Mouse (Mus musculus) limb, embryonic 10.5 days (tissue): ENCODE data around the gene Gls2. TPM values are rescaled to one million over a fixed set of nuclear protein-coding genes. Genes with fewer than 3 reads are reported as not detected.
A peak's percentile ranks its signal among the peaks of the same experiment; 100 is the strongest.
"Not testable (repeated sequence)": the region's sequence is repeated elsewhere in the genome, so short reads cannot be mapped to it uniquely, and the experiment has no call there.

Source experiments
- DNase-seq: peaks from one replicate; pipeline ENCODE4 v3.0.0-alpha.2; 2017; ENCODE audit warnings: low spot score
- H3K27ac ChIP-seq: fragments of 300-500 bp; sonication (generic); 2 replicates; pipeline ENCODE4 v1.5.1; 2016; ENCODE audit warnings: mild to moderate bottlenecking
- H3K27me3 ChIP-seq: fragments of 300-500 bp; sonication (generic); 2 replicates; pipeline ENCODE4 v1.6.1; 2016; ENCODE audit warnings: low read depth, mild to moderate bottlenecking; ENCODE audit not compliant: poor library complexity, severe bottlenecking
- H3K36me3 ChIP-seq: fragments of 300-500 bp; sonication (generic); 2 replicates; pipeline ENCODE4 v1.6.1; 2016; ENCODE audit warnings: mild to moderate bottlenecking, moderate library complexity
- H3K4me1 ChIP-seq: fragments of 300-500 bp; sonication (generic); 2 replicates; pipeline ENCODE4 v1.6.1; 2016
- H3K4me3 ChIP-seq: fragments of 300-500 bp; sonication (generic); 2 replicates; pipeline ENCODE4 v1.5.1; 2016; ENCODE audit warnings: mild to moderate bottlenecking, moderate library complexity
- H3K9me3 ChIP-seq: fragments of 300-500 bp; sonication (generic); replicated peaks from 2 replicates; pipeline ENCODE4 v1.6.1; 2016; ENCODE audit warnings: mild to moderate bottlenecking
- WGBS: fragments of 180-500 bp; shearing (Covaris S2); methylation state at CpG from one replicate; pipeline ENCODE4 v1.1.7; 2016; 5-methylcytosine and 5-hydroxymethylcytosine counted together
- polyA plus RNA-seq: library from polyadenylated mRNA; unstranded; fragments of >200 nt; fragmentation: Nextera tagmentation; extraction: Ambion mirVana; gene quantifications from 2 replicates; pipeline ENCODE4 v1.2.1, GENCODE M21; 2016

The Gls2 gene
- polyA plus RNA-seq, 1 experiment from 2014 or later = 1.9 TPM

GRCm38 (mm10) chr10:128209311-128210009, 15.2 kb downstream of the Gls2 start:
- no peak for DNase-seq
- H3K27me3 ChIP-seq = peaks cover 15% of the 10 kb centered on the region
- peaks cover 26% of the 10 kb centered on the region for H3K36me3 ChIP-seq
- peaks cover 18% of the 10 kb centered on the region for H3K4me1 ChIP-seq
- WGBS = 91% methylated on average over 11 of the region's 11 CpGs
- no peak overlapping the region for H3K27ac ChIP-seq
- H3K4me3 ChIP-seq = no peak overlapping the region
- no peaks in the 10 kb centered on the region for H3K9me3 ChIP-seq

- H3K27me3 ChIP-seq = peaks cover 21% of the 10 kb centered on the region
- 0 out of 2 replicates have a peak overlapping the region, but pooled peaks have one; percentile 36 for H3K27ac ChIP-seq
- no peaks in the 10 kb centered on the region for H3K9me3 ChIP-seq
- 0 out of 2 replicates have a peak overlapping the region, but pooled peaks have one; percentile 68 for H3K4me3 ChIP-seq
- peaks cover 18% of the 10 kb centered on the region for H3K4me1 ChIP-seq
- H3K36me3 ChIP-seq = peaks cover 26% of the 10 kb centered on the region
- DNase-seq = no peak
- 94% methylated on average over 2 of the region's 2 CpGs for WGBS
Observed at GRCm38 (mm10) chr10:128210131-128210530, 15.9 kb downstream of the Gls2 start.

- Histone ChIP-seq H3K36me3 (peaks cover 26% of the 10 kb centered on the region), H3K27me3 (peaks cover 22% of the 10 kb centered on the region), H3K4me1 (peaks cover 18% of the 10 kb centered on the region), H3K27ac (peak overlapping the region; percentile 81), H3K4me3 (peak overlapping the region; percentile 68), H3K9me3 (no peaks in the 10 kb centered on the region)
- peak; percentile 54 for DNase-seq
- WGBS = 34% methylated on average over 14 of the region's 14 CpGs
Observed at GRCm38 (mm10) chr10:128210954-128211353, 16.7 kb downstream of the Gls2 start.

- H3K4me1 ChIP-seq = peaks cover 18% of the 10 kb centered on the region
- H3K36me3 ChIP-seq = peaks cover 22% of the 10 kb centered on the region
- WGBS = under 1% methylated on average over 30 of the region's 30 CpGs
- H3K27me3 ChIP-seq = peaks cover 22% of the 10 kb centered on the region
- H3K9me3 ChIP-seq = no peaks in the 10 kb centered on the region
- H3K4me3 ChIP-seq = peak within 1 kb of the TSS; percentile 68
- peak; percentile 93 for DNase-seq
- peak within 1 kb of the TSS; percentile 81 for H3K27ac ChIP-seq
Observed at GRCm38 (mm10) chr10:128211390-128212108, 17.3 kb downstream of the Gls2 start, which contains the start of gene Spryd4. Gene Spryd4 (minus strand): TSS chr10:128211807.

GRCm38 (mm10) chr10:128212148-128212547, 17.9 kb downstream of the Gls2 start:
- Histone ChIP-seq H3K4me1 (peaks cover 18% of the 10 kb centered on the region), H3K27ac (peak overlapping the region; percentile 81), H3K36me3 (peaks cover 19% of the 10 kb centered on the region), H3K4me3 (peak overlapping the region; percentile 68), H3K27me3 (peaks cover 22% of the 10 kb centered on the region), H3K9me3 (no peaks in the 10 kb centered on the region)
- 47% methylated on average over 6 of the region's 6 CpGs for WGBS
- no peak for DNase-seq

GRCm38 (mm10) chr10:128212871-128213323, 18.6 kb downstream of the Gls2 start:
- Histone ChIP-seq H3K4me3 (peak overlapping the region; percentile 46), H3K27me3 (peaks cover 22% of the 10 kb centered on the region), H3K27ac (peak overlapping the region; percentile 47), H3K36me3 (peaks cover 19% of the 10 kb centered on the region), H3K4me1 (peaks cover 18% of the 10 kb centered on the region), H3K9me3 (no peaks in the 10 kb centered on the region)
- WGBS = 2% methylated on average over 18 of the region's 18 CpGs
- DNase-seq = peak; percentile 66

- H3K27ac ChIP-seq, H3K4me3 ChIP-seq, H3K9me3 ChIP-seq, DNase-seq: not testable (repeated sequence)
- WGBS = 94% methylated on average over 4 of the region's 4 CpGs
- peaks cover 18% of the 10 kb centered on the region for H3K4me1 ChIP-seq
- peaks cover 11% of the 10 kb centered on the region for H3K36me3 ChIP-seq
- peaks cover 22% of the 10 kb centered on the region for H3K27me3 ChIP-seq
Observed at GRCm38 (mm10) chr10:128214112-128214511, 19.9 kb downstream of the Gls2 start.

- peaks cover 5% of the 10 kb centered on the region for H3K36me3 ChIP-seq
- no peaks in the 10 kb centered on the region for H3K9me3 ChIP-seq
- H3K4me3 ChIP-seq = no peak overlapping the region
- peaks cover 18% of the 10 kb centered on the region for H3K4me1 ChIP-seq
- 83% methylated on average over 5 of the region's 5 CpGs for WGBS
- DNase-seq = no peak
- H3K27me3 ChIP-seq = peaks cover 22% of the 10 kb centered on the region
- H3K27ac ChIP-seq = no peak overlapping the region
Observed at GRCm38 (mm10) chr10:128214981-128215380, 20.7 kb downstream of the Gls2 start.

GRCm38 (mm10) chr10:128218387-128219117, 24.3 kb downstream of the Gls2 start:
- Histone ChIP-seq H3K36me3 (no peaks in the 10 kb centered on the region), H3K4me1 (peaks cover 4% of the 10 kb centered on the region; the same call in 1 of the 2 replicates), H3K27ac (no peak overlapping the region), H3K4me3 (no peak overlapping the region), H3K27me3 (peaks cover 16% of the 10 kb centered on the region), H3K9me3 (no peaks in the 10 kb centered on the region)
- 96% methylated on average over 18 of the region's 18 CpGs for WGBS
- no peak for DNase-seq

- WGBS = 62% methylated on average over 16 of the region's 16 CpGs
- DNase-seq = no peak
Observed at GRCm38 (mm10) chr10:128221533-128222286, 27.5 kb downstream of the Gls2 start.

GRCm38 (mm10) chr10:128225064-128225463, 30.8 kb downstream of the Gls2 start:
- H3K36me3 ChIP-seq = no peaks in the 10 kb centered on the region
- peaks cover 28% of the 10 kb centered on the region for H3K4me1 ChIP-seq
- DNase-seq = no peak
- peak overlapping the region; percentile 44; the same call in 1 of the 2 replicates for H3K27ac ChIP-seq
- WGBS = 63% methylated on average over 5 of the region's 5 CpGs
- no peaks in the 10 kb centered on the region for H3K27me3 ChIP-seq
- H3K9me3 ChIP-seq = no peaks in the 10 kb centered on the region
- no peak overlapping the region for H3K4me3 ChIP-seq

More at GRCm38 (mm10) chr10:128221533-128222286, 27.5 kb downstream of the Gls2 start:
- H3K9me3 ChIP-seq = no peaks in the 10 kb centered on the region
- H3K27ac ChIP-seq = no peak overlapping the region
- no peaks in the 10 kb centered on the region for H3K27me3 ChIP-seq
- no peak overlapping the region for H3K4me3 ChIP-seq
- peaks cover 26% of the 10 kb centered on the region for H3K4me1 ChIP-seq
- no peaks in the 10 kb centered on the region for H3K36me3 ChIP-seq

GRCm38 (mm10) chr10:128225538-128225937, 31.3 kb downstream of the Gls2 start, which contains the start of gene Mip:
Gene Mip (plus strand): TSS chr10:128225838.
- Histone ChIP-seq H3K9me3 (no peaks in the 10 kb centered on the region), H3K4me1 (peaks cover 33% of the 10 kb centered on the region), H3K4me3 (no peak within 1 kb of the TSS), H3K36me3 (no peaks in the 10 kb centered on the region), H3K27ac (peak within 1 kb of the TSS; percentile 47), H3K27me3 (no peaks in the 10 kb centered on the region)
- no peak for DNase-seq
- whole genome bisulfite sequencing = 52% methylated on average over 4 of the region's 4 CpGs
